In genomic region chr12:69789766-69790529, GRCm38 (mm10) we compare ENCODE assay signal across 8 mouse cellular contexts. TPM values are rescaled to one million over a fixed set of nuclear protein-coding genes. Genes with fewer than 3 reads are reported as not detected.
DNase-seq lines count a peak whose midpoint lies in the region; ATAC-seq and TF ChIP-seq lines count a peak whose summit lies in the region.

No protein-coding gene starts in this region.

- H3K4me2 ChIP-seq in hindbrain, embryonic 13.5 days: peak overlapping the region; percentile 99
- peak overlapping the region; percentile 97 for H3K4me2 ChIP-seq in liver, embryonic 12.5 days
- H3K4me2 ChIP-seq in stomach, postnatal 0 days (replicated peaks; ENCODE audit: low read depth): peak overlapping the region; percentile 96

- 33% methylated on average over 27 of the region's 27 CpGs for WGBS in hindbrain, embryonic 13.5 days
- WGBS in liver, embryonic 12.5 days (ENCODE audit: insufficient replicate concordance): 34% methylated on average over 27 of the region's 27 CpGs
- 41% methylated on average over 27 of the region's 27 CpGs for WGBS in stomach, postnatal 0 days

- H3K4me1 ChIP-seq in hindbrain, embryonic 13.5 days (replicated peaks): peaks cover 18% of the 10 kb centered on the region
- peaks cover 50% of the 10 kb centered on the region for H3K4me1 ChIP-seq in liver, embryonic 12.5 days
- no peaks in the 10 kb centered on the region for H3K4me1 ChIP-seq in stomach, postnatal 0 days (replicated peaks; ENCODE audit: control insufficient read depth, insufficient read depth)

- H3K9ac ChIP-seq in hindbrain, embryonic 13.5 days: peak overlapping the region; percentile 83
- H3K9ac ChIP-seq in liver, embryonic 12.5 days: peak overlapping the region; percentile 75
- peak overlapping the region; percentile 52 for H3K9ac ChIP-seq in stomach, postnatal 0 days (ENCODE audit: low read length)

- no peak for TF ChIP-seq EP300 in stomach, postnatal 0 days (optimal IDR thresholded peaks at IDR 0.05)

- no peak for TF ChIP-seq CTCF in left cerebral cortex, adult 2 months (IDR thresholded peaks at IDR 0.05)
- TF ChIP-seq CTCF in stomach, postnatal 0 days (IDR thresholded peaks at IDR 0.05; ENCODE audit: low read depth): no peak

- ATAC-seq in hindbrain, embryonic 13.5 days (ENCODE audit: low FRiP score): peak; percentile 15; the same call in 1 of the 2 replicates
- peak; percentile 56 for ATAC-seq in liver, embryonic 12.5 days
- peak; percentile 59 for ATAC-seq in stomach, postnatal 0 days (ENCODE audit: low FRiP score, low TSS enrichment)

- peak overlapping the region; percentile 86 for H3K4me3 ChIP-seq in left cerebral cortex, adult 2 months
- H3K4me3 ChIP-seq in hindbrain, embryonic 13.5 days: peak overlapping the region; percentile 62
- H3K4me3 ChIP-seq in liver, embryonic 12.5 days: peak overlapping the region; percentile 63
- H3K4me3 ChIP-seq in stomach, postnatal 0 days (ENCODE audit: low read depth, low read length): peak overlapping the region; percentile 55

- H3K36me3 ChIP-seq in hindbrain, embryonic 13.5 days: no peaks in the 10 kb centered on the region
- no peaks in the 10 kb centered on the region for H3K36me3 ChIP-seq in liver, embryonic 12.5 days
- H3K36me3 ChIP-seq in stomach, postnatal 0 days (ENCODE audit: control insufficient read depth, insufficient read depth, low read length): no peaks in the 10 kb centered on the region

- DNase-seq in left cerebral cortex, adult 2 months (ENCODE audit: extremely low spot score in 1 of 2, low spot score in 2 of 2): peak; percentile 18
- DNase-seq in left cerebral cortex, adult 8-10 months (ENCODE audit: low spot score in 2 of 2): no peak
- peak; percentile 48 to 62 for DNase-seq in cerebellum, postnatal 10 days
- no peak for DNase-seq in stomach, postnatal 0 days (ENCODE audit: low spot score)
- no peak for DNase-seq in urinary bladder, postnatal 10 days (ENCODE audit: low spot score)
- no peak for DNase-seq in spleen, postnatal 4 days (ENCODE audit: low spot score in 2 of 2)

- H3K9me3 ChIP-seq in hindbrain, embryonic 13.5 days: no peaks in the 10 kb centered on the region
- no peaks in the 10 kb centered on the region for H3K9me3 ChIP-seq in liver, embryonic 12.5 days (replicated peaks)
- no peaks in the 10 kb centered on the region for H3K9me3 ChIP-seq in stomach, postnatal 0 days (ENCODE audit: control insufficient read depth, low read length)

- peaks cover 5% of the 10 kb centered on the region; the same call in 1 of the 2 replicates for H3K27me3 ChIP-seq in hindbrain, embryonic 13.5 days
- peaks cover 59% of the 10 kb centered on the region for H3K27me3 ChIP-seq in liver, embryonic 12.5 days (replicated peaks)
- no peaks in the 10 kb centered on the region for H3K27me3 ChIP-seq in stomach, postnatal 0 days (ENCODE audit: control insufficient read depth, insufficient read depth, low read length)

- peak overlapping the region; percentile 93 for H3K27ac ChIP-seq in left cerebral cortex, adult 2 months
- H3K27ac ChIP-seq in hindbrain, embryonic 13.5 days: 0 out of 2 replicates have a peak overlapping the region, but pooled peaks have one; percentile 30
- H3K27ac ChIP-seq in liver, embryonic 12.5 days: no peak overlapping the region; the same call in 1 of the 2 replicates
- no peak overlapping the region for H3K27ac ChIP-seq in stomach, postnatal 0 days (replicated peaks)

- intact Hi-C loops in left cerebral cortex, adult 2 months (cut with DNase I): loop anchor here (5.0 kb wide), 1 partner anchor 117 kb away; no protein-coding TSS in a partner anchor

RNA-seq across cellular contexts. Expression of gene Cdkl1, which starts 1.1 kb away (rescaled TPM):
- total RNA-seq in left cerebral cortex, adult 2 months (2021): 10 to 100 TPM; 28.9 to 30.8 TPM
- total RNA-seq in left cerebral cortex, adult 8-10 months (2022): 10 to 100 TPM; 40.5 to 42.0 (median 41.6) TPM
- polyA plus RNA-seq in hindbrain, embryonic 13.5 days (2015; fragmentation: Nextera tagmentation; extraction: Ambion mirVana): 4.2 and 4.6 TPM in 2 replicates
- polyA plus RNA-seq in liver, embryonic 12.5 days (2016; fragmentation: Nextera tagmentation; extraction: Ambion mirVana): 0.67 and 0.74 TPM in 2 replicates
- polyA plus RNA-seq in stomach, postnatal 0 days (2015; fragmentation: Nextera tagmentation; extraction: Ambion mirVana): 2.0 and 2.3 TPM in 2 replicates

Comparison
In these comparisons a context has a peak if more than half of its experiments do, and no peak if none do; other contexts are left out.
1. DNase-seq: peak in left cerebral cortex, adult 2 months (2 of 2) and cerebellum, postnatal 10 days (2 of 2); none in left cerebral cortex, adult 8-10 months (0 of 2), stomach, postnatal 0 days (single experiment), urinary bladder, postnatal 10 days (single experiment) and spleen, postnatal 4 days (0 of 2).
2. H3K27ac ChIP-seq: peak in left cerebral cortex, adult 2 months (single experiment) and hindbrain, embryonic 13.5 days (single experiment); none in liver, embryonic 12.5 days (single experiment) and stomach, postnatal 0 days (single experiment).
3. Peak in every context shown above with its lines, with median percentiles within 50 percentile points of each other: H3K4me3 ChIP-seq, ATAC-seq, H3K4me2 ChIP-seq and H3K9ac ChIP-seq.